Mouse (Mus musculus) midbrain, embryonic 16.5 days (tissue): ENCODE data around the gene Folr2. TPM values are rescaled to one million over a fixed set of nuclear protein-coding genes. Genes with fewer than 3 reads are reported as not detected.
A peak's percentile ranks its signal among the peaks of the same experiment; 100 is the strongest.

Experiments used
- ATAC-seq: fragments of 200-750 bp; cut with Nextera tagmentation; 2 replicates; pipeline ENCODE4 v1.8.0; 2017; ENCODE audit warnings: moderate TSS enrichment
- H3K27ac ChIP-seq: fragments of 300-500 bp; sonication (generic); 2 replicates; pipeline ENCODE4 v1.5.1; 2014; ENCODE audit warnings: mild to moderate bottlenecking, low read length, mixed read lengths
- H3K27me3 ChIP-seq: fragments of 300-500 bp; sonication (generic); 2 replicates; pipeline ENCODE4 v1.6.1; 2014; ENCODE audit warnings: low read depth, low read length, mixed read lengths; ENCODE audit not compliant: control insufficient read depth, insufficient read depth
- H3K36me3 ChIP-seq: fragments of 300-500 bp; sonication (generic); 2 replicates; pipeline ENCODE4 v1.6.1; 2014; ENCODE audit warnings: mild to moderate bottlenecking, low read length, moderate library complexity, mixed read lengths; ENCODE audit not compliant: control insufficient read depth, insufficient read depth
- H3K4me1 ChIP-seq: fragments of 300-500 bp; sonication (generic); 2 replicates; pipeline ENCODE4 v1.6.1; 2014; ENCODE audit warnings: mild to moderate bottlenecking, low read length, mixed read lengths; ENCODE audit not compliant: control insufficient read depth, insufficient read depth
- H3K4me2 ChIP-seq: fragments of 300-500 bp; sonication (generic); 2 replicates; pipeline ENCODE4 v1.6.1; 2014; ENCODE audit warnings: mild to moderate bottlenecking, low read length, mixed read lengths
- H3K4me3 ChIP-seq: fragments of 300-500 bp; sonication (generic); 2 replicates; pipeline ENCODE4 v1.5.1; 2014; ENCODE audit warnings: low read depth, mild to moderate bottlenecking, low read length, moderate library complexity, mixed read lengths
- H3K9ac ChIP-seq: fragments of 300-500 bp; sonication (generic); 2 replicates; pipeline ENCODE4 v1.6.1; 2014; ENCODE audit warnings: low read depth, low read length, mixed read lengths
- H3K9me3 ChIP-seq: fragments of 300-500 bp; sonication (generic); replicated peaks from 2 replicates; pipeline ENCODE4 v1.6.1; 2014; ENCODE audit warnings: mild to moderate bottlenecking, low read length, mixed read lengths; ENCODE audit not compliant: control insufficient read depth, poor library complexity, severe bottlenecking
- WGBS: fragments of 180-500 bp; shearing (Covaris S2); extraction: QIAGEN DNeasy Blood & Tissue Kit; methylation state at CpG from one replicate; pipeline ENCODE4 v1.1.7; 2014; 5-methylcytosine and 5-hydroxymethylcytosine counted together
- polyA plus RNA-seq: library from polyadenylated mRNA; unstranded; fragments of >200 nt; fragmentation: Nextera tagmentation; extraction: Ambion mirVana; gene quantifications from 2 replicates; pipeline ENCODE4 v1.2.1, GENCODE M21; 2015

Folr2 gene
- polyA plus RNA-seq, 1 experiment from 2014 or later = 1.0 TPM

DNA sequence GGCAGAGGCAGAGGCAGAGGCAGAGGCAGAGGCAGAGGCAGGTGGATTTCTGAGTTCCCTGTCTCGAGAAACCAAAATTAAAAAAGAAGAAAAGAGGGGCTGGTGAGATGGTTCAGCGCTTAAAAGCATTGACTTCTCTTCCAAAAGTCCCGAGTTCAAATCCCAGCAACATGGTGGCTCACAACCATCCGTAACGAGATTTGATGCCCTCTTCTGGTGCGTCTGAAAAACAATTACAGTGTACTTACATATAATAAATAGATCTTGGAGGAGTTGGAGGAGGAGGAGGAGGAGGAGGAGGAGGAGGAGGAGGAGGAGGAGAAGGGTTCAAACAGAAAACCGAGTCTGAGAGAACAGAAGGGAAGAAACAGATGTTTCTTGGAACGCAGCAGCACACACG lies 38.7 kb upstream of the Folr2 start:
- Histone ChIP-seq H3K4me1 (peaks cover 10% of the 10 kb centered on the region; the same call in 1 of the 2 replicates), H3K27ac (peak overlapping the region; percentile 90), H3K9ac (peak overlapping the region; percentile 72), H3K4me3 (peak overlapping the region; percentile 66), H3K9me3 (no peaks in the 10 kb centered on the region), H3K36me3 (no peaks in the 10 kb centered on the region), H3K27me3 (no peaks in the 10 kb centered on the region), H3K4me2 (peak overlapping the region; percentile 45)
- peak; percentile 4 for ATAC-seq
- 34% methylated on average over 9 of the region's 9 CpGs for WGBS

GRCm38 (mm10) chr7:101888460-101888859 lies 31.5 kb upstream of the Folr2 start:
- no peaks in the 10 kb centered on the region for H3K27me3 ChIP-seq
- no peak for ATAC-seq
- H3K4me2 ChIP-seq = no peak overlapping the region
- no peaks in the 10 kb centered on the region for H3K9me3 ChIP-seq
- H3K4me1 ChIP-seq = no peaks in the 10 kb centered on the region
- no peak overlapping the region for H3K9ac ChIP-seq
- H3K27ac ChIP-seq = no peak overlapping the region
- WGBS = 82% methylated on average over 4 of the region's 4 CpGs
- H3K4me3 ChIP-seq = no peak overlapping the region
- H3K36me3 ChIP-seq = no peaks in the 10 kb centered on the region

GRCm38 (mm10) chr7:101886274-101886673 lies 29.3 kb upstream of the Folr2 start:
- Histone ChIP-seq H3K9ac (no peak overlapping the region), H3K9me3 (no peaks in the 10 kb centered on the region), H3K27ac (no peak overlapping the region), H3K36me3 (no peaks in the 10 kb centered on the region), H3K4me3 (no peak overlapping the region), H3K4me1 (no peaks in the 10 kb centered on the region), H3K4me2 (no peak overlapping the region), H3K27me3 (no peaks in the 10 kb centered on the region)
- WGBS = 90% methylated on average over 6 of the region's 6 CpGs
- ATAC-seq = no peak

DNA sequence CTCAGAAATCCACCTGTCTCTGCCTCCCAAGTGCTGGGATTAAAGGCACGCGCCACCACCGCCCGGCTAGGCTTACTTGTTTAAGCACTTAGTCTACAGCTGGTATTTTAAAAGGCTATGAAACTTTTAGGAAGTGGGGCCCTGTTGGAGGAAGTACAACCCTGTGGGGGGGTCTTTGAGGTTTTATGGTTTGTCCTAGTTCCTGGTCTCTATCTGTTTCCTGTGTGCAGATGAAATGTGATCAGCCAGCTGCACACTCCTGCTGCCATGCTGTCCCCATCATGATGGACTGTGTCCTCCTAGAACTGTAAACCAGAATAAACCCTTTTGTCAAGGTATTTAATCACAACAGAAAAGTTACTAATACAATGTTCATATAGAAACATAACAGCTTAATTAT lies 27.2 kb upstream of the Folr2 start:
- no peak overlapping the region for H3K9ac ChIP-seq
- H3K4me1 ChIP-seq = no peaks in the 10 kb centered on the region
- H3K36me3 ChIP-seq = no peaks in the 10 kb centered on the region
- no peaks in the 10 kb centered on the region for H3K27me3 ChIP-seq
- no peak for ATAC-seq
- WGBS = 95% methylated on average over 4 of the region's 4 CpGs
- H3K9me3 ChIP-seq = no peaks in the 10 kb centered on the region
- H3K4me2 ChIP-seq = no peak overlapping the region
- no peak overlapping the region for H3K4me3 ChIP-seq
- no peak overlapping the region for H3K27ac ChIP-seq

GRCm38 (mm10) chr7:101882413-101883154 lies 25.6 kb upstream of the Folr2 start:
- no peaks in the 10 kb centered on the region for H3K27me3 ChIP-seq

GRCm38 (mm10) chr7:101880855-101881254 lies 23.9 kb upstream of the Folr2 start:
- H3K9me3 ChIP-seq = no peaks in the 10 kb centered on the region
- no peak for ATAC-seq
- no peak overlapping the region for H3K9ac ChIP-seq
- no peaks in the 10 kb centered on the region for H3K27me3 ChIP-seq
- H3K27ac ChIP-seq = no peak overlapping the region
- H3K36me3 ChIP-seq = no peaks in the 10 kb centered on the region
- no peak overlapping the region for H3K4me2 ChIP-seq
- H3K4me3 ChIP-seq = no peak overlapping the region
- WGBS = 74% methylated on average over 4 of the region's 4 CpGs
- no peaks in the 10 kb centered on the region for H3K4me1 ChIP-seq

More at GRCm38 (mm10) chr7:101882413-101883154, 25.6 kb upstream of the Folr2 start:
- H3K9me3 ChIP-seq = no peaks in the 10 kb centered on the region
- H3K4me2 ChIP-seq = no peak overlapping the region
- no peaks in the 10 kb centered on the region for H3K36me3 ChIP-seq
- WGBS = 62% methylated on average over 9 of the region's 9 CpGs
- no peak for ATAC-seq
- H3K27ac ChIP-seq = no peak overlapping the region
- no peak overlapping the region for H3K9ac ChIP-seq
- H3K4me1 ChIP-seq = no peaks in the 10 kb centered on the region
- H3K4me3 ChIP-seq = no peak overlapping the region

DNA sequence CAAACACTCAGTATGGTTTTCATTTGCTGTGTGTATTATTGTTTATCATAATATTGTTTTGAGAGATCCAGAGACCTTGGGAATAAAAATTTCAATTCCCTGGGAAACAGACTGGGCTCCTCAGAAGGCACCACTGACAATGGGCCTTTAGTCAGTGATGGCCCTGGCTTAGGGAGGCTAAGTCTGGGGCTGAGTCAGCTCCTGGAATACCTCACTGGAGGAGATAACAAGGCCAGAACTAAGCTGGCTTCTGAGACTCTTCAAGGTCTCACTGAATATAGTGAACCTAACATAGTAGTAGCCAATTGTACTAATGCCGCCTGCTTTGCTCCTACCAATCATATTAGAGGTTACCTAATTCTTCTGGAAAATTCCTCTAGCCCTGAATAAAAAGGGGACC lies 19.0 kb upstream of the Folr2 start:
- no peaks in the 10 kb centered on the region for H3K27me3 ChIP-seq
- H3K9ac ChIP-seq = no peak overlapping the region
- 97% methylated on average over 1 of the region's 1 CpGs for WGBS

GRCm38 (mm10) chr7:101871296-101871695 lies 14.3 kb upstream of the Folr2 start:
- 92% methylated on average over 3 of the region's 3 CpGs for WGBS
- H3K27me3 ChIP-seq = no peaks in the 10 kb centered on the region
- no peak overlapping the region for H3K9ac ChIP-seq
- ATAC-seq = no peak
- no peaks in the 10 kb centered on the region for H3K9me3 ChIP-seq
- no peak overlapping the region for H3K4me2 ChIP-seq
- no peaks in the 10 kb centered on the region for H3K36me3 ChIP-seq
- H3K27ac ChIP-seq = no peak overlapping the region
- H3K4me3 ChIP-seq = no peak overlapping the region
- H3K4me1 ChIP-seq = no peaks in the 10 kb centered on the region

More for the DNA sequence above, 19.0 kb upstream of the Folr2 start:
- no peaks in the 10 kb centered on the region for H3K36me3 ChIP-seq
- no peak overlapping the region for H3K4me2 ChIP-seq
- H3K4me3 ChIP-seq = no peak overlapping the region
- ATAC-seq = no peak
- no peak overlapping the region for H3K27ac ChIP-seq
- H3K9me3 ChIP-seq = no peaks in the 10 kb centered on the region
- H3K4me1 ChIP-seq = no peaks in the 10 kb centered on the region

DNA sequence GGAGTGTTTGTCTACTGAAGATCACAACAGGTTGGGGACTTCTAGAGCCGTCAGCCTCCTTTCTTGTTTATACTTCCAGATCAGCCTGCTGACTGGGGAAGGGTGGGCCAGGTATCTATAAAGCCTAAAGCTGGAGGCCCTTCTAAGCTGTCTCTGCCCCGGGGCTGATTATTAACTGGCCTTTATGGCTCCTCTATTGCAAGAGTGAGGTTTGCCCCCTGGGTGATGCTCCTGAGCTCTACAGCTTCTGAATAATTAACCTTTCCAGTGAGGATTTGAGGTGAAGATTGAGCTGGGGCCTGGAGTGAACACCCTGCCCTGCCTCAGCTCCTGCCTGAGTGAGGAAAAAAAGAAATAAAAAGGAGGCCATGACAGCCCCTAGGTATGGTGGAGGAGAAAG lies 13.6 kb upstream of the Folr2 start, which contains the start of gene Folr1:
Folr1 (minus strand) TSS at position 160 of the 400 bp plus-strand sequence.
- Histone ChIP-seq H3K27me3 (no peaks in the 10 kb centered on the region), H3K9me3 (no peaks in the 10 kb centered on the region), H3K27ac (no peak within 1 kb of the TSS), H3K4me1 (no peaks in the 10 kb centered on the region), H3K4me3 (no peak within 1 kb of the TSS), H3K4me2 (no peak within 1 kb of the TSS), H3K9ac (no peak within 1 kb of the TSS), H3K36me3 (no peaks in the 10 kb centered on the region)
- no peak for ATAC-seq
- 74% methylated on average over 2 of the region's 2 CpGs for WGBS
